Mouse (Mus musculus): ENCODE measurements around the gene Ankrd44. TPM values are rescaled to one million over a fixed set of nuclear protein-coding genes. Genes with fewer than 3 reads are reported as not detected.

Ankrd44 gene
- polyA plus RNA-seq, 1 experiment from 2014 or later, result 18.3 TPM

DNA sequence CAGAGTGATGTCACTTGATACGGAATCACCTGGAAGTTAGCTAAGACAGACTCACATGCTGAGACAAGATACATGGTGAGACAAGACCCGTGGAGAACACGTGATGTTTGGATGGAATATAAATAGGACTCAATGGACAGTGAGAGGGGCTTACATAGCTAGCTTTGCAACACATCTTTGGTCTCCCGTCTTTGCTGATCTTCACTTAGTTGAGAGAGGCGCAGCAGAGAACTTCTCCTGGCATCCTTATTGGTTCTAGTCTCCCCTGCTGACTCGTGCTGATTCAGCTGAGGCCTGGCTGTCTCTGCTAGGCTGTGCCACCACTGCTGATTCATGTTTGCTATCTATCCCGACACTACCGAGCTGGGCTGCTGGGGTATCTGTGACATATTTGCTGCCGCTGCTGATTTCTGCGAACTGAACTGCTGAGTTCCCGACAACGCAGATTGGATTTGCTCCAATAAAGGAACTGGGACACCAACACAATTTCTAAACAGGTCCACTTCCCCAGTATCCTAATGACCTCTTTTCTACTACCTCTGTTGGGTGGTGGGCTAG is 23.4 kb downstream of the Ankrd44 start:
- peaks cover 19% of the 10 kb centered on the region for H3K4me1 ChIP-seq (ENCODE audit: insufficient read depth)
- 75% methylated on average over 12 of the region's 12 CpGs for WGBS
- no peaks in the 10 kb centered on the region for H3K9me3 ChIP-seq (ENCODE audit: low read depth, low read length)
- no peak overlapping the region for H3K27ac ChIP-seq (ENCODE audit: low read depth)
- H3K9ac ChIP-seq, result no peak overlapping the region
- no peak for DNase-seq
- no peak for TF ChIP-seq CTCF (IDR thresholded peaks at IDR 0.05; ENCODE audit: low read depth)
- H3K36me3 ChIP-seq (ENCODE audit: insufficient read depth), result no peaks in the 10 kb centered on the region
- no peak overlapping the region for H3K4me2 ChIP-seq
- H3K27me3 ChIP-seq (ENCODE audit: insufficient read depth, low read length), result no peaks in the 10 kb centered on the region
- no peak overlapping the region for H3K4me3 ChIP-seq (ENCODE audit: low read depth, low read length)
- no peak for ATAC-seq (ENCODE audit: insufficient read depth)

DNA sequence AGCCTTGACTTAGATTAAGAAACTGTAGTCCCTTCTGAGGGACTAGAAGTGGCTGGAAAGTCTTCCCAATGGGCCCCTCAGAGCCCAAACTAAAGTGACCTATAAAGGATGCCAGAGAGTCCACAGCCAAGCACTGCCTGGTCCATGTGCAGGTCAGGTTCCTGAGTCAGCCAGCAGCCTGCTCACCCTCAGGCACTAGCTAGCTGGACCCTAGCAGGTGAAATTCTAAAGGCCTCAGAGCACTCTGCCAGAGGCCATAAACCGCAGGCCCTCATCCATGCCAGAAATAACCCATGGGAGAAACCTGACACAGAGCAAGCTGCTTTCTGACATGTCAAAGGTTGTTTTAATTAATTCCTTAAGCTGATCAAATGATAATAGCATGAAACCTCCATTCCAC is 25.1 kb downstream of the Ankrd44 start:
- DNase-seq (no peak), ATAC-seq (ENCODE audit: insufficient read depth) (no peak)
- Histone ChIP-seq H3K4me3 (ENCODE audit: low read depth, low read length) (no peak overlapping the region), H3K27ac (ENCODE audit: low read depth) (no peak overlapping the region), H3K27me3 (ENCODE audit: insufficient read depth, low read length) (no peaks in the 10 kb centered on the region), H3K4me1 (ENCODE audit: insufficient read depth) (peaks cover 25% of the 10 kb centered on the region), H3K9me3 (ENCODE audit: low read depth, low read length) (no peaks in the 10 kb centered on the region), H3K9ac (no peak overlapping the region), H3K4me2 (no peak overlapping the region), H3K36me3 (ENCODE audit: insufficient read depth) (no peaks in the 10 kb centered on the region)
- no peak for TF ChIP-seq CTCF (IDR thresholded peaks at IDR 0.05; ENCODE audit: low read depth)
- 79% methylated on average over 1 of the region's 1 CpGs for WGBS

DNA sequence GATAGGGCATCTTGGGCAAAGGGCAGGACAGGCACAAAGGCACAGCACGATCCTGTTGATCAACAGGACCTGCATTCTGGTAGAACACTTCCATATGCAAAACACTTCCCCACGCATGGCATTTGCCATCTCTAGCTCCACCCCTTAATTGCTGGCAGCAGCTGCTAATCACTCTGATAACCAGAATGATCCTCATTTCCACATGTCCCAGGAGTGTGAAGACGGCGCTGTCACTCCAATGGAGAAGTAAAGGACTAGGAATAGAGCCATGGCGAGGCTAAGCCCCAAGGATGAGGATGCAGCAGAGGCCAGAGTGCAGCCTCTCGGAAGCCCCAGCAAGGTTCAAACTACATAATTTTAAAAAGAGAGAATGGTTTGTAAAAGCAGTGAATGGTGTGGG is 26.9 kb downstream of the Ankrd44 start:
- no peaks in the 10 kb centered on the region for H3K27me3 ChIP-seq (ENCODE audit: insufficient read depth, low read length)
- no peak overlapping the region for H3K9ac ChIP-seq
- H3K9me3 ChIP-seq (ENCODE audit: low read depth, low read length), result no peaks in the 10 kb centered on the region
- no peak overlapping the region for H3K4me3 ChIP-seq (ENCODE audit: low read depth, low read length)
- TF ChIP-seq CTCF (IDR thresholded peaks at IDR 0.05; ENCODE audit: low read depth), result no peak
- ATAC-seq (ENCODE audit: insufficient read depth) (no peak; the same call in 1 of the 2 replicates), DNase-seq (no peak)
- H3K27ac ChIP-seq (ENCODE audit: low read depth), result no peak overlapping the region
- no peak overlapping the region for H3K4me2 ChIP-seq
- 71% methylated on average over 6 of the region's 6 CpGs for WGBS
- H3K36me3 ChIP-seq (ENCODE audit: insufficient read depth), result no peaks in the 10 kb centered on the region
- peaks cover 21% of the 10 kb centered on the region for H3K4me1 ChIP-seq (ENCODE audit: insufficient read depth)

DNA sequence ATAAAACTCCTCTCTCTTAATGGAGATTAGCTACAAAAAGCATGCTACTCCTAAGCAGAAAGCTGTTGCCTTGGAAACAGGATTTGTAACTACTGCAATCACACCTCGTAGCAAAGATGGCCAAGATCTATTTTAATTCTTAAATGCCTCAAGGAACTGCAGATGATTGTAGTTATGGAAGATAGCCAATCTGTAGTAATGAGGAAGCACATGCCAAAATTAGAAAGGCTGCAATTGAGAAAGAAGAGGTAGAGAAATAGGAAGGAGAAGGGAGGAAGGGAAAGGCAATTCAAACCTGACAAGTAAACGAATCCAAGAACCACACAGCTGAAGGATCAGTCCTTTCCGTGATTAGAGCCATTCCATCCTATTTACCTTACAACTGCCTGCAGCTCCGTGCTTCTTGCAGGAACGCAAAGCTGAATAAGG is 27.5 kb downstream of the Ankrd44 start:
- peaks cover 21% of the 10 kb centered on the region for H3K4me1 ChIP-seq (ENCODE audit: insufficient read depth)
- 22% methylated on average over 5 of the region's 5 CpGs for WGBS
- no peaks in the 10 kb centered on the region for H3K9me3 ChIP-seq (ENCODE audit: low read depth, low read length)
- no peak overlapping the region for H3K9ac ChIP-seq
- H3K36me3 ChIP-seq (ENCODE audit: insufficient read depth), result no peaks in the 10 kb centered on the region
- no peak overlapping the region for H3K4me3 ChIP-seq (ENCODE audit: low read depth, low read length)
- DNase-seq (peak; percentile 73), ATAC-seq (ENCODE audit: insufficient read depth) (no peak)
- no peaks in the 10 kb centered on the region for H3K27me3 ChIP-seq (ENCODE audit: insufficient read depth, low read length)
- TF ChIP-seq CTCF (IDR thresholded peaks at IDR 0.05; ENCODE audit: low read depth), result no peak
- H3K27ac ChIP-seq (ENCODE audit: low read depth), result peak overlapping the region; percentile 13; the same call in 1 of the 2 replicates
- H3K4me2 ChIP-seq, result no peak overlapping the region

DNA sequence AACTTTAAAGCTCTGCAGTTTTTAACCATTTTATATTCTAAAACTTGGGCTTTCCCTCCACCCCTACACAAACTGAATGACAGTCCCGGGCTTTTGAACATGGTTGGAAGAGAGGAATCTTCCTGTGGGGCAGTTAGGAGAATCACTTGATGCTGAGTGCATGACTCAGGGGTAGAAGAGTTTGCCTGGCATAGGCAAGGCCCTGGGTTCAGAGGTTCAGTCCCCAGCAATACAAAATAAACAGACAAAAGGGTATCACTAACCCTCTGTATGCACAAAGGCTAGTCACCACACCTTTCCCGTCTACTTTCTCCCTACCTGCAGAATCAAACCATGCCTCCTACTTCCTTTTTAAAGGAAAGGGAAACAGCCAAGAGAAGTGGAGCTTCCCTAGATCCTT is 28.5 kb downstream of the Ankrd44 start:
- ATAC-seq (ENCODE audit: insufficient read depth), result no peak
- Histone ChIP-seq H3K4me2 (no peak overlapping the region), H3K36me3 (ENCODE audit: insufficient read depth) (no peaks in the 10 kb centered on the region), H3K27ac (ENCODE audit: low read depth) (no peak overlapping the region), H3K27me3 (ENCODE audit: insufficient read depth, low read length) (no peaks in the 10 kb centered on the region), H3K4me3 (ENCODE audit: low read depth, low read length) (no peak overlapping the region), H3K4me1 (ENCODE audit: insufficient read depth) (peaks cover 21% of the 10 kb centered on the region), H3K9ac (no peak overlapping the region), H3K9me3 (ENCODE audit: low read depth, low read length) (no peaks in the 10 kb centered on the region)
- TF ChIP-seq CTCF (IDR thresholded peaks at IDR 0.05; ENCODE audit: low read depth), result no peak
- DNase-seq, result no peak
- 70% methylated on average over 2 of the region's 2 CpGs for WGBS

DNA sequence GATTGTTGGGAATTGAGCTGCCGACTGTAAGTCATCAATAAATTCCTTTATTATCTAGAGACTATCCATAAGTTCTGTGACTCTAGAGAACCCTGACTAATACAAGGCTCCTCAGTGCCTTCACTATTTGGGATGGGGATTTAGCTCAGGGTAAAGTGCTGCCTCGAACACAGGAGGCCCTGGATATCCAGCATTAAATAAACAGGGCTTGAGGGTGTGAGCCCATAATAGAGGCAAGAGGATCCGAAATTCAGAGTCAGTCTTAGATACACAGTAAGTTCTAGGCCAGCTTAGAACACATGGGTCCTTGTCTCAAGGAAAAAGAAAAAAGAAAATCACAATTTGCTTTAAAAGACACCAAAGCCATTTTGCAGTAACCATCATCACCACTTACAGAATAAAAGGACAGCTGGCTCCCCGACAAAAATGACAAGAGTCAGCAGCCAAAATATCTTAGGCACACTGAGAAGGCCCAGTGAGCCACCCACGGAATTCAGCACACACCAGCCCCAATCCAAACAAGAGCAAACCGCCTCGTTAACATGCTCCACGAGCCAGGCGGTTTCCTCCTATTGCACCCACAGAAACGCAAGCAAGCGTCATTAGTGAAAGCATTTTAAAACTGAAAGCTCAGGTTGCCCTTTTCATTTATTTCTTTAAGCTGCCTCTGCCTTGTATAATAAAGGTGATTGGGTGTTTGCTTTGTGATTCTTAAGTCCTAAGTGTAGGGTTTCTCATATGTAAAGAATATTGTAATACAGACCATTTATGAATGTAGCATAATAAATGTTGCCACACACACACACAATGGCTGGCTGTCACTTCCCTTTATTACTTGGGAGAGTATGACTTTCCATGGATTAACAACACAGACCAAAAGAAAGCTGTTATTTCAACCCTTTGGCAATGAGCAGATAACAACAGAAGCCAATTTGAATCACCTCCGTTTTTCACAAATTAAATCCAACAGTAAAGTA is 29.8 kb downstream of the Ankrd44 start:
- Histone ChIP-seq H3K4me3 (ENCODE audit: low read depth, low read length) (no peak overlapping the region), H3K9ac (no peak overlapping the region), H3K27ac (ENCODE audit: low read depth) (no peak overlapping the region), H3K27me3 (ENCODE audit: insufficient read depth, low read length) (no peaks in the 10 kb centered on the region), H3K9me3 (ENCODE audit: low read depth, low read length) (no peaks in the 10 kb centered on the region), H3K4me1 (ENCODE audit: insufficient read depth) (peaks cover 21% of the 10 kb centered on the region), H3K4me2 (no peak overlapping the region), H3K36me3 (ENCODE audit: insufficient read depth) (no peaks in the 10 kb centered on the region)
- ATAC-seq (ENCODE audit: insufficient read depth) (peak; percentile 83), DNase-seq (peak; percentile 85)
- WGBS, result 29% methylated on average over 11 of the region's 12 CpGs
- no peak for TF ChIP-seq CTCF (IDR thresholded peaks at IDR 0.05; ENCODE audit: low read depth)

DNA sequence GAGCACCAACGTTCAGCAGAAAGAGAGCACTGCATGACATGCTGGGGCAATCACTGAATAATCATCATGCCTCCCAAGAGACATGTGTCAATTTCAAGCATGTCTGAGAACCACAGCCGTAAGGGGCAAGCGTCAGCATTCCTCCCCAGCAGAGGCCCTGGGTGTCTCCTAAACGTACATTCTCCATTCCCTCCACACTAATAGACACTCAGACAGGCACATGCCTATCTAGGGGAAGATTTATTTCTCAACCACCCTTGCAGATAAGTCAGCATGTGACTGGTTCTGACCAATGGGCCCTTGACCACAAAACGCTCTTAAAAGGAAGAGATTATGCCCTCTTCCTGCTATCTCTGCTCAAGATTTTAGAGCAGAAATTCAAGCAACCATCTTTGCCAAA is 37.7 kb downstream of the Ankrd44 start:
- ATAC-seq (ENCODE audit: insufficient read depth), result peak; percentile 67
- no peak for DNase-seq
- peak overlapping the region; percentile 58 for H3K27ac ChIP-seq (ENCODE audit: low read depth)

More for the DNA sequence above, 37.7 kb downstream of the Ankrd44 start:
- Histone ChIP-seq H3K4me1 (ENCODE audit: insufficient read depth) (peaks cover 18% of the 10 kb centered on the region), H3K9ac (no peak overlapping the region), H3K36me3 (ENCODE audit: insufficient read depth) (no peaks in the 10 kb centered on the region), H3K27me3 (ENCODE audit: insufficient read depth, low read length) (no peaks in the 10 kb centered on the region), H3K4me3 (ENCODE audit: low read depth, low read length) (no peak overlapping the region), H3K4me2 (no peak overlapping the region), H3K9me3 (ENCODE audit: low read depth, low read length) (no peaks in the 10 kb centered on the region)
- TF ChIP-seq CTCF (IDR thresholded peaks at IDR 0.05; ENCODE audit: low read depth), result no peak
- WGBS, result 29% methylated on average over 5 of the region's 5 CpGs

All from lung, embryonic 14.5 days (tissue).